Mouse (Mus musculus) embryonic facial prominence, embryonic 11.5 days (tissue): Measurements from ENCODE around the gene Gm21970. TPM values are rescaled to one million over a fixed set of nuclear protein-coding genes. Genes with fewer than 3 reads are reported as not detected.

Experiments used
- ATAC-seq: fragments of 200-750 bp; cut with Nextera tagmentation; replicated peaks from 2 replicates; pipeline ENCODE4 v1.8.0; 2017; ENCODE audit warnings: low read depth; ENCODE audit not compliant: insufficient number of reproducible peaks, low FRiP score, low TSS enrichment
- DNase-seq: peaks from one replicate; pipeline ENCODE4 v3.0.0-alpha.2; 2015; ENCODE audit warnings: low spot score
- H3K27ac ChIP-seq: fragments of 300-500 bp; sonication (generic); replicated peaks from 2 replicates; pipeline ENCODE4 v1.5.1; 2014; ENCODE audit warnings: mild to moderate bottlenecking, low read depth, low read length, control low read depth
- H3K27me3 ChIP-seq: fragments of 300-500 bp; sonication (generic); 2 replicates; pipeline ENCODE4 v1.6.1; 2014; ENCODE audit warnings: mild to moderate bottlenecking, low read length, moderate library complexity, mixed read lengths; ENCODE audit not compliant: control insufficient read depth, insufficient read depth
- H3K36me3 ChIP-seq: fragments of 300-500 bp; sonication (generic); replicated peaks from 2 replicates; pipeline ENCODE4 v1.6.1; 2014; ENCODE audit warnings: low read depth, mild to moderate bottlenecking, low read length, moderate library complexity, mixed read lengths; ENCODE audit not compliant: control insufficient read depth, insufficient read depth
- H3K4me1 ChIP-seq: fragments of 300-500 bp; sonication (generic); 2 replicates; pipeline ENCODE4 v1.6.1; 2014; ENCODE audit warnings: low read length, mixed read lengths; ENCODE audit not compliant: control insufficient read depth, insufficient read depth
- H3K4me2 ChIP-seq: fragments of 300-500 bp; sonication (generic); 2 replicates; pipeline ENCODE4 v1.6.1; 2014; ENCODE audit warnings: low read depth, mild to moderate bottlenecking, control low read depth, low read length, moderate library complexity
- H3K4me3 ChIP-seq: fragments of 300-500 bp; sonication (generic); 2 replicates; pipeline ENCODE4 v1.5.1; 2014; ENCODE audit warnings: low read depth, low read length, control low read depth
- H3K9ac ChIP-seq: fragments of 300-500 bp; sonication (generic); replicated peaks from 2 replicates; pipeline ENCODE4 v1.6.1; 2014; ENCODE audit warnings: mild to moderate bottlenecking, control low read depth, low read length
- H3K9me3 ChIP-seq: fragments of 300-500 bp; sonication (generic); replicated peaks from 2 replicates; pipeline ENCODE4 v1.6.1; 2016; ENCODE audit warnings: mild to moderate bottlenecking, low read length, inconsistent platforms, mixed read lengths; ENCODE audit not compliant: control insufficient read depth
- WGBS: fragments of 180-500 bp; shearing (Covaris S2); extraction: QIAGEN DNeasy Blood & Tissue Kit; methylation state at CpG from one replicate; pipeline ENCODE4 v1.1.7; 2014; 5-methylcytosine and 5-hydroxymethylcytosine counted together
- polyA plus RNA-seq: library from polyadenylated mRNA; unstranded; fragments of >200 nt; fragmentation: Nextera tagmentation; extraction: Ambion mirVana; gene quantifications from 2 replicates; pipeline ENCODE4 v1.2.1, GENCODE M21; 2014

The Gm21970 gene
- polyA plus RNA-seq, 1 experiment from 2014 or later, result not detected

DNA sequence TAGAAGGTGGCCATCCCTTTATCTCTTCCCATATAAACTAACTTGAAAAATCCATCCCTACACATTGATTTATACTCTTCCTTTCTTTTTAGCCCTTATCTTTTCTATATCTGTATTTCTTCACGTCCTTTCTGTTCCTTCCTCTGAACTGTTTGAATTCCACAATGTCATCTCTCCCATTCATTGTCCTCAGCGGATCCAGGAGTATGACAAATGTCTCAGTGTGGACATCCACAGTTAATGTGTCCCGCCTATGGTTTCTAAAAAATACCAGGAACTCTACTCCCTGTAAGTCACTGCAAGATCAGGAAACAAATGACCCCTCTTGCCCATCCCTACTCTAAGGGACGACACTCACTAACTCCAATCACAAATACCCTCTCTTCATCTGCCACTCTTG lies 7.3 kb upstream of the Gm21970 start:
- H3K4me3 ChIP-seq, result no peak overlapping the region
- no peak for ATAC-seq
- 88% methylated on average over 4 of the region's 4 CpGs for WGBS
- no peak overlapping the region for H3K9ac ChIP-seq
- H3K4me2 ChIP-seq, result no peak overlapping the region
- peaks cover 8% of the 10 kb centered on the region for H3K36me3 ChIP-seq
- H3K27me3 ChIP-seq, result no peaks in the 10 kb centered on the region
- no peaks in the 10 kb centered on the region for H3K4me1 ChIP-seq
- H3K9me3 ChIP-seq, result no peaks in the 10 kb centered on the region
- no peak for DNase-seq
- no peak overlapping the region for H3K27ac ChIP-seq

DNA sequence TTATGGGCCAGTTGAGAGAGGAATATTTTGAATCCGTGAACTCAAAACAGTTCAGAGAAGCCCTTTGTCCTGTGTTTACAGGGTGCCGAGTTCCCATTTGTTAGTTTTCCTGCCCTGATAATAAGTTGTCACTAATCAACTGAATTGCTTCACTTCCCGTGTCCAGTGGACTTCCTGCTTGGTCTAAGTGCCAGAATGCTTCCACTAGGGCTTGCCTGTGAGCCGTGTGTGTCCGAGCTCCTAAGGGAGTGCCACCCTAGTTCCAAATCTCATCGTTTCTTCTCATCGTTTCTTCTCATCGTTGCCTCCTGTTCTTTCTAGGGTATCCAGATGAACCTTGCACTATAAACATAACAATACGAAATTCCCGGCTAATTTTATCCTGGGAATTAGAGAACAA lies 5.9 kb upstream of the Gm21970 start:
- Histone ChIP-seq H3K9ac (no peak overlapping the region), H3K4me2 (no peak overlapping the region), H3K4me1 (no peaks in the 10 kb centered on the region), H3K27me3 (no peaks in the 10 kb centered on the region), H3K36me3 (peaks cover 8% of the 10 kb centered on the region), H3K4me3 (no peak overlapping the region), H3K27ac (no peak overlapping the region), H3K9me3 (no peaks in the 10 kb centered on the region)
- DNase-seq, result no peak
- WGBS, result 46% methylated on average over 10 of the region's 10 CpGs
- ATAC-seq, result no peak

DNA sequence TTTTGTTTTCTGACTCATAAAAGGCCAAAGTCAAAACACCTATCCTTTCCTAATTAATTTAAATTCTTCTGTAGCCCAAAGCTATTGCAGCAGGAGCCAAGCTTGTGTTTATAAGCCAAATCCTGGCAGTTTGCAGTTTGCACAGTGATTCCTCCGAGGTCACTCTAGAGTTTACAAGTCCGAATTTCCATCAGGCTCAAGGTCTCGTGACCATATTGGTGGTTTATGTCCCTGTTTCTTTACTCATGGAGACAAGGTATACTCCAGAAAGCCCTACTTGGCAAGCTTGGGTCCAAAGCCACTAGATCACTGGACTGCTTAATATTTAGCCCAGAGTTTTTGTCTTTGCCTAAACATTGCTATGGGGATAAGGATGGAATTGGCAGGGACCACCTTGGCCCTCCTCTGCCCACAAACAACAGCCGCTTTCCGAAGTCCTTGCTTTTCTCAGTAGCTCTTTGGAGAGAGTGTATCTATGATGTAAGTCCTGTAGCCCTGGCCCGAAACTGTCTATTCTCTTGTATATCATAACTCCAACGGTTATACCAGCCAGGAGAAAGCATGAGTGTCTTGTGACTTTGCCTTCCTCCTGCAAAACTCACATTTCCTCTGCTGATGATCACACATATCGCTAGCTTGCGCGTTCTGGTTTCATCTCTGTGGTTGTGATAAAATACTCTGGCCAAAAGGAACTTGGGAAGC lies 5.0 kb upstream of the Gm21970 start:
- DNase-seq (no peak), ATAC-seq (no peak)
- 93% methylated on average over 10 of the region's 10 CpGs for WGBS

DNA sequence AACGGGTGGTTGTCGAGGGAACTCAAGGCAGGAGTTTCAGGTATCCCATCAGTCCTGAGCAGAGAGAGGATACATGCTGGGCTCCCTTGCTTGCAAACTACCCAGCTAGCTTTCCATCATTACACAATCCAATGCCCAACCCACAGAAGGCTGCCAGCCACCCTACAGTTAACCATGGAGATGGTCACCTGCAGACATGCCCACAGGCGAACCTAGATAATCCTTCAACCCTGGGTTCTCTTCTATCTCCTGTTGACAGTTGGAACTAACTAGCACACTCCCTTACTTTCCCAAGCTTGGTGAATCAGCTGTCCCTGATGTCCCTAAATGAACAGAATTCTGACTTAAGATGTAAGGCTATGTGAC lies 4.4 kb upstream of the Gm21970 start:
- Histone ChIP-seq H3K27me3 (no peaks in the 10 kb centered on the region), H3K4me1 (no peaks in the 10 kb centered on the region), H3K27ac (no peak overlapping the region), H3K4me3 (no peak overlapping the region), H3K4me2 (no peak overlapping the region), H3K9ac (no peak overlapping the region), H3K36me3 (peaks cover 8% of the 10 kb centered on the region), H3K9me3 (no peaks in the 10 kb centered on the region)
- WGBS, result 82% methylated on average over 3 of the region's 3 CpGs
- no peak for ATAC-seq
- DNase-seq, result no peak

More for the DNA sequence above, 5.0 kb upstream of the Gm21970 start:
- no peaks in the 10 kb centered on the region for H3K4me1 ChIP-seq
- no peak overlapping the region for H3K4me2 ChIP-seq
- peaks cover 8% of the 10 kb centered on the region for H3K36me3 ChIP-seq
- no peaks in the 10 kb centered on the region for H3K9me3 ChIP-seq
- H3K27me3 ChIP-seq, result no peaks in the 10 kb centered on the region
- H3K4me3 ChIP-seq, result no peak overlapping the region
- H3K27ac ChIP-seq, result no peak overlapping the region
- H3K9ac ChIP-seq, result no peak overlapping the region

DNA sequence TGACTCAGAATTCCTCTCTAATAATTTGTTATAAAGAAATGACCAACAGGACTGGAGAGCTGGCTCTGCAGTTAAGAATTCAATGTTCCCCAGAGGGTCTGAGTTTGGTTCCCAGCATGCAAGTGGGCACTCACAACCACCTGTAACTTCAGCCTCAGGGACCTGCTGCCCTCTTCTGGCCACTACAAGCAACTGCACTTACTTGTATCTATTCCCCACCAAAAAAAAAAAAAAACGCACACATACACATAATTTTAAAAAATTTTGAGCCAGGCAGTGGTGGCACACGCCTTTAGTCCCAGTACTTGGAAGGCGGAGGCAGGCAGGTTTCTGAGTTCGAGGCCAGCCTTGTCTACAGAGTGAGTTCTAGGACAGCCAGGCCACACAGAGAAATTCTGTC lies 1.4 kb upstream of the Gm21970 start:
- H3K9ac ChIP-seq, result no peak overlapping the region
- H3K9me3 ChIP-seq, result no peaks in the 10 kb centered on the region
- H3K4me2 ChIP-seq, result no peak overlapping the region
- no peaks in the 10 kb centered on the region for H3K4me1 ChIP-seq
- peaks cover 6% of the 10 kb centered on the region for H3K36me3 ChIP-seq
- no peaks in the 10 kb centered on the region for H3K27me3 ChIP-seq
- H3K4me3 ChIP-seq, result no peak overlapping the region
- H3K27ac ChIP-seq, result no peak overlapping the region
- no peak for ATAC-seq
- no peak for DNase-seq
- 82% methylated on average over 4 of the region's 4 CpGs for WGBS

DNA sequence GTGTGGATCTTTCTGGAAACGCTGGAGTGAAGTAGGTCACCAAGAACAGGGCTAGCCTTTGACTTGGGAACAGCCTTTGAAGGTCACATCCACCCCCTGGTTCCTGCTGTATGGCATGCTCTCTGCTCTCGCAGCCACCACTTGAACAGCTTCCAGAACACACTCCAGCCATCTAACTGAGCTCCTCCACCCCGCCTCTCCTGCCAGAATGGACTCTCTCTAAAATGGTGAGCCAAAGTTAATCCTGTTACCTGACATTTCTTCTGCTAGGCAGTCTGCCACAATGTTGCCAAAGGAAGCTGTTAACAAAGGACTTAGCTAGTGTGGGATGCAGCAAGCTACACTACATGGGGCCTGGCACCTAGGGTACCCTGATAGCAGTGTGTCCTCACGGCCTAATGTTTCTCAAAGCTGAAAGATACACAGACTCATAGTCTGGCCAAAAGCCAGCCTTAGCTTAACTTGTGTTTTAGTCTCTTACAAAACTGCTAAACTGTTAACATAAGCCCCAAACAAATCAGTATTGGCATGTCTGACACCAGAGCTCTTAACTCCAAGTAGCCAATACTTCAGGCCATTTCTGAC lies 3.4 kb downstream of the Gm21970 start:
- DNase-seq (no peak), ATAC-seq (no peak)
- Histone ChIP-seq H3K27me3 (no peaks in the 10 kb centered on the region), H3K9ac (no peak overlapping the region), H3K4me3 (no peak overlapping the region), H3K27ac (no peak overlapping the region), H3K4me2 (no peak overlapping the region), H3K4me1 (no peaks in the 10 kb centered on the region), H3K36me3 (peaks cover 2% of the 10 kb centered on the region; the same call in 1 of the 2 replicates), H3K9me3 (no peaks in the 10 kb centered on the region)
- 86% methylated on average over 4 of the region's 4 CpGs for WGBS

DNA sequence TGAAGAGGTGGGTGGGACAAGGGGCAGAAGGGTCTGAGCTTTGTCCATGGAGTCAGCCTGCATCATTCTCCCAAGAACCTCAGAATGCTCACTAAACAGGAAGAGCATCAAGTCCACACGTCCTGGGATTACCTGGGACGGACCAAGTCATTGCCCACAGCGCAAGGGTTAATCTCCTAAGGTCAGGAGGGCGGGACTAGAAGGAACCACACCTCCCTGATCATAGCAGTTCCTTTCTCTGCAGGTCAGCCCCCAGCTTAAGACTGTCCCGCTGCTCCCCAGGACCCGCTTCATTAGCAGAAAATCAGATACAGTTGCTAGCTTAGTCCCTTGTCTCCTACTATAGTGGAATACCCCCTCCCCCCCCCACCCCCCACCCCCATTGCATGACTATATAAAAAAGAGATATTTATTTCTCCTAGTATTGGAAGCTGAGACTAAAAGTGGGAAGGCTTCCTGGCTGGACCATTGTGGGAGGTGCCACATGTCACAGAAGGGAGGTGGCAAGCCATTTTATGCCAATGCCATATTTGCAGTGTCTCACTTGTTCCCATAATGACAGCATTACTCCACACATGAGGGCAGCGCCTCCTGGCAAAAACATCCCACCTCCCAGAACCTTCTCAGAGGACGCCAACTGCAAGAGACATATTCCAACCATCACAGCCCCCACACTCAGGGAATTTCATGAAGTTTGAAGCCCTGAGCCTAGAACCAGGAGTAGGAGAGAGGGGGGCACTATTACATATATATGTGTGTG lies 4.3 kb downstream of the Gm21970 start:
- DNase-seq (no peak), ATAC-seq (no peak)
- 52% methylated on average over 8 of the region's 8 CpGs for WGBS
- no peak overlapping the region for H3K9ac ChIP-seq
- H3K27me3 ChIP-seq, result no peaks in the 10 kb centered on the region
- H3K27ac ChIP-seq, result no peak overlapping the region
- peaks cover 2% of the 10 kb centered on the region; the same call in 1 of the 2 replicates for H3K36me3 ChIP-seq
- no peak overlapping the region for H3K4me3 ChIP-seq
- H3K4me2 ChIP-seq, result no peak overlapping the region
- no peaks in the 10 kb centered on the region for H3K9me3 ChIP-seq
- no peaks in the 10 kb centered on the region for H3K4me1 ChIP-seq
